Mouse (Mus musculus): Measurements from ENCODE around the gene Trio.
"Not testable (repeated sequence)": the region's sequence is repeated elsewhere in the genome, so short reads cannot be mapped to it uniquely, and the experiment has no call there.

Gene Trio

DNA sequence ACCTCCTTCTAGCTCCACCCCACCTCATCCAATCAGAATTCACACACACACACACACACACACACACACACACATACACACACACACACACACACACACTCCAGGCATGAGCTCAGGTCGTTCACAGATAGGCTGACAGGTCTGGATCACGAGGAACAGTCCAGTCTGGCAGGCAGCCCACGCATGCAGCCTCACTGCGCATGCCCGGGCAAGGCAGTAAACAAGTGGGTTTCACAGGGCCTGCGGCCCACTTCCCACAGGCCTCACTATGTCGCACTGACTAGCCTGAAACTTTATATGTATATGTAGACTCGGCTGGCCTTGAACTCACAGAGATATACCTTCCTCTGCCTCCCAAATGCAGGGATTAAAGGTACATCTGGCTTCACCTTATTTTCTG, 305.4 kb downstream of the Trio start:
- DNase-seq (ENCODE audit: low spot score in 2 of 2) = not testable (repeated sequence)

DNA sequence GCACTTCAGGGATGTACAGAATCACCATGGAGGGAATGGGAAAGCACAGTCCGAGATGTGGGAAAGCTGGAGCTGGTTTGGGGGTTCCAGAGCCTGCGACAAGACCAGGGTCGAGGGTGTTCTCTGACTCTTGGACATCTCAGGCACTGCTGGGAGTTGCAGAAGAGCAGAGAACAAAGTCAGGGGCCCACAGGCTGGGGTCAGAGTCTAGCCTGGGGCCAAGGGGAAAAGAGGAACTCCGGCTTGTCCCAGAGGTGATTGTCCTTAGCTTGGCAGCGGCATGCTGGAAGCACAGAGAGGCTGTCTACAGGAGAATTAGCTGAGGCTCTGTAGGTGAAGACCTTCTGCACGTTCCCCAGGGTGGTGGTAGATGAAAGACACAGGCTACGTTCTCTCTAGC, 307.0 kb downstream of the Trio start:
- DNase-seq (ENCODE audit: low spot score in 2 of 2) = no peak

GRCm38 (mm10) chr15:27715331-27715730, 310.3 kb downstream of the Trio start:
- DNase-seq (ENCODE audit: low spot score in 2 of 2) = peak in 1 of 2 experiments; percentile 48

GRCm38 (mm10) chr15:27710698-27711097, 314.9 kb downstream of the Trio start:
- no peak for DNase-seq (ENCODE audit: low spot score in 2 of 2)

DNA sequence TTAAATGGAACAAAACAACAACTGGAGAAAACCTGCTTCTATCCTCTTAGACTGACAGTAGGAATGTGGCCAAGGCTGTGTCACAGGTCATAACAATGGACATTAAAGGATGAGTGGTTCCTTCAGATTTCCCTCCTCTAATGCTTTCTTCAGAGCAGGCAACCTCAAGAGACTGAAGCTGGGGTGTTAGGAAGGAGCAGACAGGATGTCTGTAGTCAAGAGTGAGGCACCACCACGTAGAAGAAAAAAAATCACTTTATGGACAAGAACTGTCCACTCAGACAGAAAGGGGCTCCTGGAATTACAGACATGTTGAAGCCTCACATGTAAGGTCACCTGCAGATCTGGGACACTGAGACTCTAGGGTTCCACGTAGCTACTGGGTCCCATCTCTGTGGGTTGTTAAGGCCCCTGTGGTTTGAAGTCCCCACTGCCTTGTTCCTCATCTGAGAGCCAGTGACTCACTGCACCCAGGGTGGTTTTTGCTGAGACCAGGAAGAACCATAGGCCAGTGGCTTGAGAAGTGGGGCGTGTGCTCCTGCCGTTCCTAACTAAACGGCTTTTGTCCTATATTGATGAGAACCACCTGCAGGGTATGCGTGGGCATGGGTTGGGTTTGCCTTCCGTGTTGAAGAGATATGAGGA, 316.6 kb downstream of the Trio start:
- DNase-seq (ENCODE audit: low spot score in 2 of 2) = no peak

DNA sequence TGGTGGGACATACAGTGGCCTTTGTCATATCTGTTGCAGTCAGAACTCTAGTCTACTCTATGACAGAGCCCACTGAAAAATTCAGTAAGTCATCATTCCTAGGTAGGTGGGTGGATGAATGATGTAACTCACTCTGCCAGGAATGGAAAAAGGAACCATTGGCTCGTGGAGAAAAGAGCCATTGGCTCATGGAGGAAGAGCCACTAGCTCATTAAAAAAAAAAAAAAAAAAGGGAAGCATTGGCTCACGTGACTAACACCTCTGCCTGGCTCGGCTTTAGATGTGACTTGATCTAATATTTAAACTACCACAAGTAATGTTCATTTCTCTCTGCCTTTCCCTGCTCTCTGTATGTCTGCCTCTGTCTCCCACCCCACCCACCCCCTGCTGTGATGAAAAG, 317.1 kb downstream of the Trio start:
- no peak for DNase-seq (ENCODE audit: low spot score in 2 of 2)

DNA sequence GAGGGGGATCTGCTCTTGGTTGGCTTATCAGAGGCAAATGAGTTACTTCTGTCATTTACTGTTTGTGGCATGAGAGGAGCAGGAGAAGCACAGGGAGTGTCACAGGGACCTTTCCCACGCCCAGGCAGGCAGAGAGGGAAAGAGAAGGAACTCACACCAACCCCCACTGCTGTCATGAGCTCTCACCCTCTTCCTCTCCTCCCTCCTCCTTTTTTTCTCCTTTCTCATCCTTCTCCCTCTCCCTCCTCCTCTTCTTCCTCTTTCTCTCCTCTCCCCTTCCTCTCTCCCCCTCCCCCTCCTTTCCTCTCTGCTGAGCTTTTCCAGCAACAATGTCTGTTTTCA, 322.7 kb downstream of the Trio start:
- no peak for DNase-seq (ENCODE audit: low spot score in 2 of 2)

- DNase-seq (ENCODE audit: low spot score in 2 of 2) = peak; percentile 34 to 61
These were observed 323.3 kb downstream of the Trio start for GRCm38 (mm10) chr15:27702031-27702971.

- DNase-seq (ENCODE audit: low spot score in 2 of 2) = no peak
These were observed 328.0 kb downstream of the Trio start for GRCm38 (mm10) chr15:27697632-27698031.

DNA sequence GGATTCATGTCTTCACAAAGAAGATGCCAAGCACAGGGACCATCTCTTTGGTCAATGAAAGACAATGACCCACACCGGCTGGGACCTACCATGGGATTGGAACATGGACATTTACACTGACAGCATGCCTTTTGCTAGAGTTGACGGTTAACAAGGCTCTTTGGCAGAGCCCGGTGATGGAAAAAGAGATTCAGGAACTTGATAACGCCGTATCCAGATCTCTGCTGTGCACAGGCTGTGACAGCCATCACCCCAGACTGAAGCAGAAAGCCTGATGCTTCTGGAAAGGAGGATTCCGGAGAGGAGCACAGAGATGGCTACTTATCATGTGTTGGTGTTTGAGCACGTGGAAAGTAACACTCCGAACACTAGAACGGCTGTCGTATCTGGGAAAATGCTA, 332.4 kb downstream of the Trio start:
- no peak for DNase-seq (ENCODE audit: low spot score in 2 of 2)

GRCm38 (mm10) chr15:27692161-27692560, 333.5 kb downstream of the Trio start:
- DNase-seq (ENCODE audit: low spot score in 2 of 2) = no peak

DNA sequence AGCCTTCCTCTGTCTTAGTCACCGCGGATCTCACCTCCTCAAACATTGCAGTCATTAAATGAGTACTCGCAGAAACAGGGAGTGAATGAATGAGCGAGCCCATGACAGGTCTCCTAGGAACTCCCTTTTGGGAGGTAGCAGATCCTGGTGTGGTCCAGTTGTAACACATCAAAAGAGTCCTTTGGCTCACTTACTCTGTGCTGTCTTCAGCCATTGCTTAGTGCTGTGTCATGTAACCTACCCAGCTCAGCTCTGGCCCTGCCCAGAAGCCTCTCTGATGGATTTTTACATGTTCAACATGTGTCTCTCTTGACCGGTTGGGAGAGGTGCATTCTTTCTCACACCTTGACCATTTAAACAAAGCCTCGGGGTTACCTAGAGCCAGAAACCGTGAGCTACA, 334.4 kb downstream of the Trio start:
- DNase-seq (ENCODE audit: low spot score in 2 of 2) = no peak

GRCm38 (mm10) chr15:27688041-27688651, 337.5 kb downstream of the Trio start:
- DNase-seq (ENCODE audit: low spot score in 2 of 2) = no peak

DNA sequence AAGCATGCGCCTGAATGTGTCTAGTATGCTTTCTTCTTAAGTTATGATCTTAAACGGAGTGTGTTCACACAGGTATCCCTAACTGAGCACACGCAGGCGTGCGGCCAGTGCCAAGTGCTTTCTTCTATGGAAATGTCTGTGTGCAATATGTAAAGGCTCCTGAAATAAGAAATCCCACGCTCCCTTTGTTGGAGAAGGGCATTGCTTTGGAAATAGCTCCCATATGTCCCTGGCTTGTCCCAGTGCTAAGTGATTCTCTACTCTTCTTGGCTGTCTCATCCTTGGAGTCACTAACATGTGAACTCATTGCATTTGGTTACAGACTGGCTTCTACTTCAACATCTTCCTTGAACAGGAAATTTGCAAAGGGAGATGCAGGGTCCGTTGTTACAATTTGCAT, 340.8 kb downstream of the Trio start:
- no peak for DNase-seq (ENCODE audit: low spot score in 2 of 2)

- DNase-seq (ENCODE audit: low spot score in 2 of 2) = no peak
These were observed 342.4 kb downstream of the Trio start for GRCm38 (mm10) chr15:27683206-27683605.

DNA sequence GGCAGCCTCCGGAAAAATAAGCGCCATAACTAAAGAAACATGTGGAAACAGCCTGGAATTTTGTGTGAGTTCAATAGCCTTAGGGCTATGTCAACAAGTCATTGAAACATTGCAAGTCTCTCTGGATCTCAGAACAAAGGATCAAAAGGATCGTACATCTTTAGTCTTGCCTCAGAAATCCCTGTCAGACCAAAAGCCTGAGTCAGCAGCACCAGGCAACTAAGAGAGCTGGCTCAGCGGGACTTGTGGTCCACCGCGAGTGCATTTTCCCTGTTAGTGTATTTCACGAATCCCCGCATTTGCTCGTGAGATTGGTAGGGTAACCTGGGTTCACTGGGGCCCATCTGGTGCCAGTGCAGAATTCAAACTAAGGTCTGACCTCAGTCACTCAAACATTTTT, 343.0 kb downstream of the Trio start:
- DNase-seq (ENCODE audit: low spot score in 2 of 2) = no peak

GRCm38 (mm10) chr15:27681419-27682187, 344.0 kb downstream of the Trio start, which contains the start of gene Otulinl:
Gene Otulinl, minus strand, starts transcription at chr15:27681579.
- DNase-seq (ENCODE audit: low spot score in 2 of 2) = peak; percentile 90 to 96

- no peak for DNase-seq (ENCODE audit: low spot score in 2 of 2)
These were observed 344.7 kb downstream of the Trio start for GRCm38 (mm10) chr15:27680997-27681396.
